Mouse (Mus musculus) frontal cortex, postnatal 25 days (tissue): Measurements from ENCODE around the gene Pigk.
A peak's percentile ranks its signal among the peaks of the same experiment; 100 is the strongest.

Experiments used
- DNase-seq, 2 experiments: peaks; one replicate each; pipeline ENCODE4 v3.0.0; 2022; ENCODE audit warnings: low spot score in 2 of 2

The Pigk gene

DNA sequence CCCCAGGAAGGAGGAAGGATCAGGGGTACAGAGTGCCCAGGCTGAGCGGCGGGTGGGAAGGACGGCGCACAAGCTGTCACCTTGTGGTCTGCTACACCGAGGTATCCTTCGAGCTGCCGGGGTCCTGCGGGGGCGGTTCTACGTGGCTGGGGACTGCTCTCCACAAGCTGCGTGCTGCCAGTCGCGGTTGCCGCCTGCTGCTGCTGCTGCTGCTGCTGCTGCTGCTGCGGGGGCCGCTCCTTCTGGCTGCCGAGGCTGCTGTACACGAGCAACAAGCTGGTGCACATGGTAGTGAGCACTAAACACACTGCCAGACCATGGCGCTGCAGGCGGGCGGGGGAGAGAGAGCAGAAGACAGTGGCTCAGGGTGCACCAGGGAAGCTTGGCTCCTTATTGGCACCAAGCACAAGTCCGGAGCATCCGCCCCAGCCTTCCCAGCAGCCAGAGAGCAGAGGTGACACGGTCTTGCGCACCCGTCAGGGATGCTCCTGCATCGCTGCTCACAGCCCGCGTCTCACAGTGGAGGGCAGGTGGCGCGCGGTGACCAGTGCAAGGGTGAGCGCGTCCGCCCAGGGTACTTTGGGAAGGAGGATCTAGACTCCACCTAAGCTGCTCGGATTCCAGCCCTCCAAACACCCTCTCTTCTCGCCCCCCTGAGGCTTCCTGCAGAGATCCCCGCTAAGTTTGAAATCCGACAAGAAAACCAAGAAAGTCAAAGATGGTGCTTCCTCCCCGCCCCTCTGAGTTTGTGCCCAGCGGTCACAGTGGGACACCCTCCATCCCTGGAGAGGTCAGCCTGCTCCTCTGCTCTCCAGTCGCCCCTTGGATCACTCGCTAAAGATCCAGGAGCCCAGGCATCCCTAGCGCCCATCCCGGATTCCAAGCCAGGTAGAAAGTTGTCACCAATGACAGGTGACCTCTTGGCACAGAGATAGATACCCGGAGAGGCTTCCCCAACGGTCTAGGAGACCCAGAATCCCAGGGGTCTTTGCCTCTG, 267.4 kb downstream of the Pigk start:
- DNase-seq: peak; percentile 26 to 27

DNA sequence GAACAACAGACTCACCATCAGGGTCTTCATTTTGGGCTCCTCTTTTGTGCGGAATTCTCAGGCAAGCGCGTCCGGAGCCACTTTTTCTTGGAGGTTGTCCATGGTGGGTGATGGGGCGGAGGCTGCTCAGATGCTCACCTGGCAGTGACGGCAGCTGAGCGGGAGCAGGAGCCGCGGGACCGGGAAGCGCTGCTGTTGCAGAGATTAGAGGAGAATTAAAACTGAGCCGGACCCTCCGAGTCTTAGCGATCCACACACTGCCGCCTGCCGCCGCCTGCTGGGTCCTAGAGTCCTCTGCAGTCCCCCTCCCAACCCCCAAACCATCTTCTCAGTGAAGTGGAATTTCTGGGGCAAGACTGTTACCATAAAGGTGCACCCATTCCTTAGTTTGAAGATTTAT, 268.1 kb downstream of the Pigk start, which contains the start of gene St6galnac5:
St6galnac5 (minus strand) TSS at position 259 of the 400 bp plus-strand sequence.
- peak; percentile 20 to 34 for DNase-seq

DNA sequence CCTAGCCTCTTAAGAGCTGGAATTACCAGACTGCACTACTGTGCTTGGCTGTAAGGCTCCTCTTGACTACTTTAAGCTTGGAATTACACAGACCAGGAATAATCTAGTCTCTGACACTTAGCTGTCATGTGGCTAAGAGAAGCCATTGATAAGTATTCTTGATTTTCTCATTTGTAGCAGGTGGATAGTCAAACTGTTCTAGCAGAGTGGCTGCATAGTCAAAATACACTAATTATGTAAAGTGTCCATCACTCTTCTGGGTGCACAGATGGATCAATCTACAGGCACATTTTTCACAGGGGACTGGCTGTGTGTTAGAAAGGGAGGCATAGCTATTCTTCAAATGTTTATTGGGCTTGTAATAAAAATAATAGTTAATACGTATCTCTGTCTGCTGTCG, 276.9 kb downstream of the Pigk start:
- DNase-seq: no peak

GRCm38 (mm10) chr3:152993608-152994007, 279.7 kb downstream of the Pigk start:
- DNase-seq: no peak

- DNase-seq: no peak
These were observed 284.2 kb downstream of the Pigk start for GRCm38 (mm10) chr3:152998106-152998505.

- no peak for DNase-seq
These were observed 285.0 kb downstream of the Pigk start for GRCm38 (mm10) chr3:152998901-152999300.

DNA sequence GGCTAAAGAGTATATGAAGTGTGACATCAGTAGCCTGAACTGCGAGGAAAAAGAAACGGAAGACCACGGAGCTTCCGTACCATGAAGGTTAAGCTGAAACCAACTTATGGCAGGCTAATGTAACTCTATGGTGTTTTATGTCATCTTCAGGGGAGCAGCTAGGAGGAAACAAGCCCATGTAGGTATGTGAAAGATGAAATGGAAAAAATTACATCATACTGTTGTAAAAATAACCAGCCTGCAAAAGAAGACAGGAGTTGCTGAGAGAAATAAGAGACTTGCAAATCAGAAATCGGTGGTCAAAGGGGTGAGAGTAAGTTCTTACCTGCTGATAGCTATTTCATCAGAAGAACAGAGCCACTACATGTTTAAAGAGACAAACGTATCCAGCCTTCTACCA, 293.0 kb downstream of the Pigk start:
- DNase-seq: no peak

- DNase-seq: no peak
These were observed 302.5 kb downstream of the Pigk start for GRCm38 (mm10) chr3:153016355-153016754.

DNA sequence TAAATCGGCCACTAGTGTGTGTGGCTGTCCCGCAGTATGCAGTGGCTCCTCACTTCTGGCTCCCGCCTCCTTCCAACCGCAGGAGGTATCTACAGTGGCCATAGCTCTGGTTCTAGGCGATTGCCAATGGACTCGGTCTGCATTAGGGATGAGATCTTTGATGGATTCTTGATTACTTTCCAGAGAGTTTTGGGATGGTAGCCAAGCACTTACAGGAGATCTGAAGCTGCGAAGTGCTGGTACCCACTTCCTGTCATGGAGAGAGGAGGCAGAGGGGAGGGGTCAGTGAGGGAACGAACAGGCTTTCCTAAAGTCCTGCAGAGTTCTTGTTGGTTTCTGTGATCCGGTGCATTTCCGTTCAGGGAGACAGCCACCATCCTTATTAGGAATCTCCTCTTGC, 304.2 kb downstream of the Pigk start:
- DNase-seq: no peak

DNA sequence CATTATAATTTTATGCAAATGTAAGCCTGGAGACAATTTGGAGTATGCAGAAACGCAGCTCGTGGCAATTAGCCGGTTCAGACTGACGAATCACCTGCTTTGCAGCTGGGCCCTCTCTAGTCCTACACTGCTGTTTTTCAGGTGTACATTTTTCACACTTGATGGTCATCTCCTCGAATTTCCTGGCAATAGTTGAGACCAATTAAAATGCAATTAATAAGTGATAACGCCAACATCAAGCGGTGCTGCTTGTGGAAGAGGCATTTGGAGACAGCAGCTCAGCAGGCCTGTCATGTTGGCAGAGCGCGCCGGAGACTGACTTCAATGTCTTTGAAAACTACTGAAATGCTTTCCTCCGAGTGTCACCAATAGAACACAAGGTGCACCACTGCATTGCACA, 310.1 kb downstream of the Pigk start:
- no peak for DNase-seq
